Mouse (Mus musculus) liver, postnatal 0 days (tissue): ENCODE measurements around the gene Smad9.

Experiments used
- CTCF ChIP-seq: sonication (generic); IDR thresholded peaks from 2 replicates; pipeline ENCODE4 v1.5.1; 2016; ENCODE audit warnings: antibody characterized with exemption, low read depth
- EP300 ChIP-seq: IDR thresholded peaks from 2 replicates; pipeline ENCODE4 v1.6.1; 2016; ENCODE audit warnings: antibody characterized with exemption, low read depth, mild to moderate bottlenecking

GRCm38 (mm10) chr3:54811616-54812015 lies 56.2 kb downstream of the Smad9 start:
- TF ChIP-seq CTCF (peak; percentile 28; the same call in 1 of the 2 replicates), EP300 (no peak)
